Mouse (Mus musculus) embryonic facial prominence, embryonic 13.5 days (tissue): ENCODE measurements around the gene Dbil5. TPM values are rescaled to one million over a fixed set of nuclear protein-coding genes. Genes with fewer than 3 reads are reported as not detected.
A peak's percentile ranks its signal among the peaks of the same experiment; 100 is the strongest.

Experiments
- ATAC-seq: fragments of 200-750 bp; cut with Nextera tagmentation; 2 replicates; pipeline ENCODE4 v1.8.0; 2017; ENCODE audit warnings: low read depth; ENCODE audit not compliant: insufficient number of reproducible peaks, insufficient read depth, low FRiP score, low TSS enrichment
- H3K27ac ChIP-seq: fragments of 300-500 bp; sonication (generic); 2 replicates; pipeline ENCODE4 v1.5.1; 2015; ENCODE audit warnings: moderate library complexity, mild to moderate bottlenecking, inconsistent platforms
- H3K27me3 ChIP-seq: fragments of 300-500 bp; sonication (generic); 2 replicates; pipeline ENCODE4 v1.6.1; 2015; ENCODE audit warnings: mild to moderate bottlenecking, inconsistent platforms
- H3K36me3 ChIP-seq: fragments of 300-500 bp; sonication (generic); 2 replicates; pipeline ENCODE4 v1.6.1; 2015; ENCODE audit warnings: mild to moderate bottlenecking, inconsistent platforms
- H3K4me1 ChIP-seq: fragments of 300-500 bp; sonication (generic); 2 replicates; pipeline ENCODE4 v1.6.1; 2015; ENCODE audit warnings: inconsistent platforms
- H3K4me2 ChIP-seq: fragments of 300-500 bp; sonication (generic); 2 replicates; pipeline ENCODE4 v1.6.1; 2015; ENCODE audit warnings: moderate library complexity, mild to moderate bottlenecking, inconsistent platforms
- H3K4me3 ChIP-seq: fragments of 300-500 bp; sonication (generic); 2 replicates; pipeline ENCODE4 v1.5.1; 2015; ENCODE audit warnings: mild to moderate bottlenecking, inconsistent platforms
- H3K9ac ChIP-seq: fragments of 300-500 bp; sonication (generic); 2 replicates; pipeline ENCODE4 v1.6.1; 2015; ENCODE audit warnings: mild to moderate bottlenecking, inconsistent platforms
- H3K9me3 ChIP-seq: fragments of 300-500 bp; sonication (generic); 2 replicates; pipeline ENCODE4 v1.6.1; 2016; ENCODE audit warnings: inconsistent platforms
- WGBS: fragments of 180-500 bp; shearing (Covaris S2); methylation state at CpG from one replicate; pipeline ENCODE4 v1.1.7; 2015; ENCODE audit warnings: mixed read lengths; 5-methylcytosine and 5-hydroxymethylcytosine counted together
- polyA plus RNA-seq: library from polyadenylated mRNA; unstranded; fragments of >200 nt; fragmentation: Nextera tagmentation; extraction: Ambion mirVana; gene quantifications from 2 replicates; pipeline ENCODE4 v1.2.1, GENCODE M21; 2015

Dbil5 gene
- polyA plus RNA-seq, 1 experiment from 2014 or later, result 0.65 TPM

DNA sequence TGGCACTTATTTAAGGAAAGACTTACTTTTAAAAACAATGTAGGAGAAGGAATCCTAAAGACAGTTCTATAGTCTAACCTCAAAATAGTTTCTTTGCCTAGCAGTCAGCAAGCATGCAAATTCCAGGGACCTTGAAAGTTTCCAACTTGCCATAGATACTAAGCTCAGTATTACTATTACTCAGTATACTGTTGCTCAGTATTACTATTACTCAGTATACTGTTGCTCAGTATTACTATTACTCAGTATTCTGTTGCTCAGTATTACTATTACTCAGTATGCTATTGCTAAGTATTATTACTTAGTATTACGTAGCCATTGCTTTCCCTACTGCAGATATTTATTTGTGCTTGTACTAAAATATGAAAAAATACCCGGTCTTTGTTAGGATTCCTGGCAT is 22.3 kb downstream of the Dbil5 start:
- Histone ChIP-seq H3K4me3 (no peak overlapping the region), H3K9me3 (no peaks in the 10 kb centered on the region), H3K36me3 (peaks cover 49% of the 10 kb centered on the region), H3K27me3 (no peaks in the 10 kb centered on the region), H3K27ac (no peak overlapping the region), H3K4me1 (peaks cover 14% of the 10 kb centered on the region), H3K9ac (no peak overlapping the region), H3K4me2 (no peak overlapping the region)
- WGBS, result 97% methylated on average over 2 of the region's 2 CpGs
- no peak for ATAC-seq

DNA sequence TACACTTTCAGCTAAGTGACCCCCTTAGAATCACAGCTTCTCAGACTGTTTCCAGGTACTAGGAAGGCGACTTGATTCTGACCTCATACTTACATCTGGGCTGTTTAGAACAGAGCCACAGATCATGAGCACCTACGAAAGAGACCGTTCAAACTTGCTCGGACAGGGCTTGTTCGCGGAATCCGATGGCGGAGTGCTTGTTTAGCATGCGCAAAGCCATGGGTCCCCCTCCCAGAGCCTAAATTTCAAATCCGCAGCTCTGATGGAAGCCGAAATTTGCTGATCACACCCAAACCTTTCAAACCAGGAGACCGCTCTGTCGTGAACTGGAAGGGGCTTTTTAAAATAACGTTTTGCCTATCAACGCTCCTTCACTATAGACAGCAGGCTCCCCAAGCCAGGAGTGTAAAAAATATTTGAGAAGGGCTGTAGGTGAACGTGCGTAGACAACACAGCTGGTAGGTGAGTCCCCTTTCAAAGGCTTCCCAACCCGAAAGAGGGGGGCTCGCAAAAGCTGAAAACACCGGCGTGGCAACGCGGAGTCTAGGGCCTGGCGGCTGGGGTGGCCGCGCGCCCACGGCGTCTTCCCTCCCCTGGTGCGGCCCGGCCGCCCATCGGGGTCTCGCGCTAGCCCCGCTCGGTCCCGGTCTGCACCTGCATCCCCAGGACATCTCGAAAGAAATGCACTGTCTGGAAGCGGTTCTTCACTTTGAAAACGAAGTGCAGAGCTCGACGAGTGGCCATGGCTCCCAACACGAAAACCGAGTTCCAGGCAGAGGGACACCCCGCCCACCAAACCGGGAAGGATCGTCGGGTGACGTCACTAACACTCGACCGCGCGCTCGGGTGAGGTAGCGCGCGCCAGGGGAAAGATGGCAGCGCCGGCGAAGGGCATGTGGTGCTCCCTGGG is 25.7 kb downstream of the Dbil5 start, which contains the start of the genes Mrm3 and Glod4:
Gene Mrm3, plus strand, starts transcription at position 815 of the 910 bp plus-strand sequence.
Gene Glod4, minus strand, starts transcription at position 825 of the 910 bp plus-strand sequence.
- peaks cover 30% of the 10 kb centered on the region for H3K36me3 ChIP-seq
- peak within 1 kb of the TSS; percentile 87 for H3K9ac ChIP-seq
- H3K9me3 ChIP-seq, result no peaks in the 10 kb centered on the region
- ATAC-seq, result peak; percentile 63
- H3K27ac ChIP-seq, result peak within 1 kb of the TSS; percentile 88
- H3K4me3 ChIP-seq, result peak within 1 kb of the TSS; percentile 91
- peak within 1 kb of the TSS; percentile 92 for H3K4me2 ChIP-seq
- peaks cover 19% of the 10 kb centered on the region for H3K4me1 ChIP-seq
- H3K27me3 ChIP-seq, result no peaks in the 10 kb centered on the region
- under 1% methylated on average over 61 of the region's 61 CpGs for WGBS

DNA sequence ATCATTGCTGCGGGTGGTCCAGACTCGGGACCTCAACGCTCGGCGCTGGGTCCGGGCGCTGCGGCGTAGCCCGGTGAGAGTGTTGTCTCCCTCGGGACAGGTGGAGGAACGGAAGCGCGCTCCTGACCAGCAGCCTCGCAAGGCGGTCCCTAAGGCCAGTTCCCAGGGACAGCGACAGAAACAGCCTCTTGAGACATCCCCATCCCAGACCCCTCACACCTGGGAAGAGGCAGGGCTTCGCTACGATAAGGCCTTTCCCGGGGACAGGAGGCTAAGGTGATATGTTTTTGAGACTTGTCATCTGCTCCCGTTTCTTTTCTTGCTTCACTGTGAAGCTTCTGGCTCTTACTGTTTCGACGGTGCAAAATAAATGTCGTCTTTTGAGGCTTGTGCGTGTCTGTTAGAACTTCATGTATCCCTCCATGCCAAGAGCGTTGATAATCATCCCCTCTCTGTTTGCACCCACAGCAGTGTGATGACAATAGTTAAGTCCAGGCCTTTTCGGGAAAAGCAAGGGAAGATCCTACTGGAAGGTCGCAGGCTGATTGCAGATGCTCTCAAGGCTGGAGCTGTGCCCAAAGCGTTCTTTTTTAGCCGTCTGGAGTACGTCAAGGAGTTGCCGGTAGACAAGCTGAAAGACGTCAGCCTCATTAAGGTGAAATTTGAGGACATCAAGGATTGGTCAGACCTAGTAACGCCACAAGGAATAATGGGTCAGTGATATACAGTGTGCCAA is 26.6 kb downstream of the Dbil5 start:
- Histone ChIP-seq H3K36me3 (peaks cover 29% of the 10 kb centered on the region), H3K4me1 (peaks cover 19% of the 10 kb centered on the region), H3K9ac (peak overlapping the region; percentile 87), H3K27ac (peak overlapping the region; percentile 62), H3K4me3 (peak overlapping the region; percentile 91), H3K4me2 (peak overlapping the region; percentile 92), H3K9me3 (no peaks in the 10 kb centered on the region), H3K27me3 (no peaks in the 10 kb centered on the region)
- ATAC-seq, result peak; percentile 33; the same call in 1 of the 2 replicates
- 3% methylated on average over 34 of the region's 34 CpGs for WGBS

DNA sequence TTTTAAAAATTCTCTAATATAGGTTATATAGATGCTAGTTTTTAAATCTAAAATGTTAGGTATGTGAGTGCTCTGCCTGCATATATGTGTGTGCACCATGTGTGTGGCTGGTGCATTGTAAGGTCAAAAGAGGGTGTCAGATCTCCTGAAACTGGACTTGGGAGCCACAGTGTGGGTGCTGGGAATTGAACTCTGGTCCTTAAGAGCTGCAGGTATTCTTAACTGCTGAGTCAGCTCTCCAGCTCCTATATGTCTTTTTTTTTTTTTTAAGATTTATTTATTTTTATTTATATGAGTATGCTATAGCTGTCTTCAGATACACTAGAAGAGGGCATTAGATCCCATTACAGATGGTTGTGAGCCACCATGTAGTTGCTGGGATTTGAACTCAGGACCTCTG is 29.0 kb downstream of the Dbil5 start:
- no peak for ATAC-seq
- H3K9me3 ChIP-seq, result no peaks in the 10 kb centered on the region
- H3K4me3 ChIP-seq, result no peak overlapping the region

DNA sequence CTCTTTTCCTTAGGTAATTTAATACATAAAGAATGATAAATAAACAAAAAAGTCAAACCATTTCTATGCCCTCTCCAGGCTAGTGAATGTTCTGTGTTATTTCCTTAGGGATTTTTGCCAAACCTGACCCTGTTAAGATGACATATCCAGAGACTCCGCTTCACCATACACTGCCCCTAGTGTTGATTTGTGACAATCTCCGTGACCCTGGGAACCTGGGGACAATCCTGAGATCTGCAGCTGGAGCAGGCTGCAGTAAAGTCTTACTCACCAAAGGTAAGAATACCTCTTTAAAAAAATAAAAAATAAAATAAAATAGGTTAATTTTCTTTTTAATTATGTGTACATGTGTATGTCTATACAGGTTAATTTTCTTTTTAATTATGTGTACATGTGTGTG is 29.8 kb downstream of the Dbil5 start:
- Histone ChIP-seq H3K4me1 (peaks cover 15% of the 10 kb centered on the region), H3K4me2 (no peak overlapping the region), H3K36me3 (peaks cover 39% of the 10 kb centered on the region), H3K4me3 (no peak overlapping the region), H3K9ac (no peak overlapping the region), H3K27me3 (no peaks in the 10 kb centered on the region), H3K27ac (no peak overlapping the region), H3K9me3 (no peaks in the 10 kb centered on the region)
- no peak for ATAC-seq
- WGBS, result 49% methylated on average over 2 of the region's 2 CpGs

More for the DNA sequence above, 29.0 kb downstream of the Dbil5 start:
- Histone ChIP-seq H3K36me3 (peaks cover 34% of the 10 kb centered on the region), H3K27ac (no peak overlapping the region), H3K4me1 (peaks cover 17% of the 10 kb centered on the region), H3K4me2 (no peak overlapping the region), H3K27me3 (no peaks in the 10 kb centered on the region), H3K9ac (no peak overlapping the region)

DNA sequence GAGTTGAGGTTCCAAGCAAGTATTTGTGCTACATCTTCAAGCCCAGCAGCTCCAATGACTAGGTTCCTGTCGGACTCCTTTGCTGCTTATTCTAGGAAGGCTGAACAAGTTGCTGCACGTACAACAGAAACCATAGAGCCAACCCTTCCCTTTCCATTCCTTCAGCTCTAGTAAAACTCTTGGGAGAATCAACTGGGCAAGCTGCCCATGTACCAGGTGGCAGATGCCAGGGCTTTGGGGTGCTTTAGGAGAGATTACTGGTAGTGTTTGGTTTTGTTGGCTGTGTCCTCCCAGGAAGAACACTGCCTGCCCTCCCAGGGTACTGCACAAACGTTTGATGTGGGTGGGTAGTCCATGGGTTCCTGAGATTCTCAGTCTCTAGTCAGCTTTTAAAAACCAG is 34.6 kb downstream of the Dbil5 start:
- ATAC-seq, result no peak
- Histone ChIP-seq H3K4me1 (peaks cover 32% of the 10 kb centered on the region), H3K36me3 (peaks cover 41% of the 10 kb centered on the region), H3K9ac (no peak overlapping the region), H3K4me3 (no peak overlapping the region), H3K27me3 (no peaks in the 10 kb centered on the region), H3K4me2 (no peak overlapping the region), H3K9me3 (no peaks in the 10 kb centered on the region), H3K27ac (no peak overlapping the region)
- 52% methylated on average over 3 of the region's 3 CpGs for WGBS

DNA sequence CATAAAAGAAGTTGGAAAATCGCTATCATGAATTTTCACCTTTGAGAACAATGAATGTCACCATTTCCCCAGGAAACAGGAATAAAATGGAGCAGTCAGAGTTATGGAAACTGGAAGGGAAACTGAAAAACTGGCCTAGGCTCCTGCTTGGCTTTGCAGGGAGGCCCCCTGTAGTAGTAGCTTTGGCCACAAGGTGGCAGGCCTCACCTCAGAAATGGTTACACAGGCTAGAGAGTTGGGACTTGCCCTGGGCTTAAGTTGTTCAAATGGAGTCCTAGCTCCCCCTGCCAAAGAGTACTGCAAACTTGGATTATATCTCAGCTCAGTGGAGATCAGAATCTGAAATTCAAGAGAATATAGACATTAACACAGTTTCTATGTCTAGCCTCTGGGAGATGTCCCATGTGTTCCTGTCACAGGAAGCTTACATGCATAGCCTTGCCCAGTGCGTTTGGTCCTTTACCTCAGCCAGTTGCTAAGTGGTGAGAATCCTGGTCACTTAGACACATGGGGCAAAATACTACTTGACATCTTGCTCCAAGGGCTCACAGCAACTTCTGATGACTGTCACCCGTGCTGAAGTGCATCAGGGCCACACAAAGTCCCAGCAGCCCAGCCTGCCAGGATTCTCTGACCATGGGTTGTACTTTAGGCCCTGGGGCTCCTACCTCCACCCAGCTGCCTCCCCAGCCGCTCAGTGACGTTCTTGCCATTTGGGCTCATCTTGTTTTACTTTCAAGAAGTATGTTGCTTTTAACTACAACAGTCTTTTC is 35.9 kb downstream of the Dbil5 start:
- Histone ChIP-seq H3K27me3 (no peaks in the 10 kb centered on the region), H3K36me3 (peaks cover 50% of the 10 kb centered on the region), H3K4me3 (no peak overlapping the region), H3K4me1 (peaks cover 37% of the 10 kb centered on the region), H3K9ac (no peak overlapping the region), H3K9me3 (no peaks in the 10 kb centered on the region), H3K27ac (peak overlapping the region; percentile 66; the same call in 1 of the 2 replicates), H3K4me2 (no peak overlapping the region)
- ATAC-seq, result 0 out of 2 replicates have a peak, but pooled peaks have one; percentile 57
- 47% methylated on average over 5 of the region's 5 CpGs for WGBS

DNA sequence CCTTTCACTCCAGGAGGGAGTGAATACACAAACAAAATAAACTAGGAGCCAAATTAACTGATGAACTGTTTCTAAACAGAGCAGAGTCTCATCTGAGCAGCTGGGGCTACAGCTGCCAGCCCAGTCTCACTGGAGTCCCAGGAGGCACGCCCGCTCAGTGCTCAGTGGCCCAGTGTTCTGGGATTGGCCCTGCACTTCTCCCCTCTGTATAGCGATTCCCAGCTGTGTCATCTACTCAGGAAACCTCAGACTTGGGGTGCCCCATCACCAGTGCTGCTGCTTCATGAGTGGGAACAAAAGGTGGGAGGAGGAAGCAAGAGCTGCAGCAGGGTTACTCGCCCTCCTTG is 36.5 kb downstream of the Dbil5 start:
- Histone ChIP-seq H3K27me3 (no peaks in the 10 kb centered on the region), H3K4me1 (peaks cover 37% of the 10 kb centered on the region), H3K36me3 (peaks cover 50% of the 10 kb centered on the region), H3K9me3 (no peaks in the 10 kb centered on the region), H3K27ac (peak overlapping the region; percentile 66; the same call in 1 of the 2 replicates), H3K4me2 (no peak overlapping the region), H3K9ac (peak overlapping the region; percentile 37; the same call in 1 of the 2 replicates), H3K4me3 (no peak overlapping the region)
- WGBS, result 81% methylated on average over 4 of the region's 4 CpGs
- no peak for ATAC-seq

DNA sequence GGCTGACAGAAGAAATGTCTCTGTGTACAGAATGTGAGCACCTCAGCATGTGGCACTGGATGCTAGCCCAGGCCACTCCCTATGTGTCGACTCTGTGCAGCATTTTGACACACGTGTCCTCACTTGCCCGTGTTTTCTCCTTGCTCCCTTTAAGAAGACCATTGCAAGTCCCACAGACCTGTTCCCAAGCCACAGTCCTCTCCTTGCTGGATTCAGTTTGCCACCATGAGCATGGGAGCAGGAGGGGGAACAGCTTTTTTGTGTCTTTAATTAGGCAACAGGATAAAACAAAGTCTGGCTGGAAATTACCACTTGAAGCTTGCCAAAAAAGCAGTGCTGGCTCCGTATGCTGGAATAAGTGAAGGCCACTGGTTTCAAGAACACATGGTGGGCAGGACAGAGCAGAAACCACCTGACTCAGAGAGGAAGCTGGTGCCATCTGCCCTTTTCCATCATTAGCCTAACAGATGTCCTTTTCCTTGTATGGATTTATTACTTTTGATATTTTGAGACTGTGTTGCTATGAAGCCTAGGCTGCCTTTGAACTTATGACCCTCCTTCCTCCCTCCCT is 38.1 kb downstream of the Dbil5 start:
- H3K9me3 ChIP-seq, result no peaks in the 10 kb centered on the region
- no peaks in the 10 kb centered on the region for H3K27me3 ChIP-seq
- H3K4me1 ChIP-seq, result peaks cover 37% of the 10 kb centered on the region
- ATAC-seq, result no peak
- no peak overlapping the region for H3K27ac ChIP-seq
- H3K9ac ChIP-seq, result 0 out of 2 replicates have a peak overlapping the region, but pooled peaks have one; percentile 16
- no peak overlapping the region for H3K4me3 ChIP-seq
- 56% methylated on average over 4 of the region's 4 CpGs for WGBS
- peaks cover 50% of the 10 kb centered on the region for H3K36me3 ChIP-seq
- no peak overlapping the region for H3K4me2 ChIP-seq

DNA sequence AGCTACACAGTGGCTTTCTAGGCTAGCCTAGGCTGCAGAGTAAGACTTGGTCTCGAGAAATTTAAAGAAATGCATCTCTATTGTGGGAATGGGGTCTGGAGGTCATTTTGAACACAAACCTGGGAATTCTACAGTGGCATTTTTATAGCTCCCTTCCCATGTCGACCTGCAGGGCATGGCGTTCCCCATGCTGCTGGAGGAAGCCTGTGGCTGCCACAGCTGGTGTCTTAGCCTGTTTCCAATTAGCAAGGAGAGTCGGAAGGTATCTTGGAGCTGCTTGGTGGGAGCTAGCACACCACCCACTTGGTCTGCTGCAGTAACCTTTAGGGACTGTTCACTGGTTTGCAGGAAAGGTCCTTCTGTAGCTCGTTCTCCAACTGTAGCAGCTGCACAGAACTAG is 38.7 kb downstream of the Dbil5 start:
- H3K9ac ChIP-seq, result no peak overlapping the region
- H3K4me1 ChIP-seq, result peaks cover 37% of the 10 kb centered on the region
- no peak for ATAC-seq
- no peaks in the 10 kb centered on the region for H3K9me3 ChIP-seq
- peaks cover 50% of the 10 kb centered on the region for H3K36me3 ChIP-seq
- H3K4me3 ChIP-seq, result no peak overlapping the region
- WGBS, result 22% methylated on average over 5 of the region's 5 CpGs
- H3K4me2 ChIP-seq, result no peak overlapping the region
- peak overlapping the region; percentile 41; the same call in 1 of the 2 replicates for H3K27ac ChIP-seq
- H3K27me3 ChIP-seq, result no peaks in the 10 kb centered on the region

DNA sequence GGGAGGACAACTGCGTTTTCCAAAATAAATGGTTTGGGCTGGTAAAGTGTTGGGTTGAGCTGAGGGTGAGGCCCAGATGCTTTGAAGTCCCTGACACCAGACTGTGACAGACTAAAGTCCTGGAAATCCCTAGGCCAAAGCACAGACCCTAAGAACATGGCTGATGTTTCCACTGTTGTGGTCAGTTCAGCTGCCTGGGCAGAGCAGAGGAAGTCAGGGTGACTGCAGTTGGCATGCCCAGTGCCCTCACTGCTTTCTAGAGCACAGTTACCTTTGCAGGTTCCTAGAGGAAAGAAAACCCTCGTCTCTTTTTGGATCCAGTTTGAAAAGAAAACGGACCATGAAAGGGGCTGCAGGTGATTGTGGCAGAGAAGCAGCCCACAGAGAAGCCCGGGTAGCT is 40.0 kb downstream of the Dbil5 start:
- H3K9me3 ChIP-seq, result no peaks in the 10 kb centered on the region
- H3K27me3 ChIP-seq, result no peaks in the 10 kb centered on the region
- H3K4me2 ChIP-seq, result no peak overlapping the region
- no peak overlapping the region for H3K27ac ChIP-seq
- H3K4me3 ChIP-seq, result no peak overlapping the region
- peaks cover 54% of the 10 kb centered on the region for H3K36me3 ChIP-seq
- no peak for ATAC-seq
- 75% methylated on average over 4 of the region's 4 CpGs for WGBS
- no peak overlapping the region; the same call in 1 of the 2 replicates for H3K9ac ChIP-seq
- peaks cover 39% of the 10 kb centered on the region for H3K4me1 ChIP-seq
